Mouse (Mus musculus): ENCODE results near the gene Smad6.

Smad6 gene

GRCm38 (mm10) chr9:63919001-63919555, 102.8 kb downstream of the Smad6 start:
- in situ Hi-C loops (cut with MboI, MseI): loop anchor here (5.0 kb wide), 1 partner anchor 173 kb away; no protein-coding TSS in a partner anchor

GRCm38 (mm10) chr9:63918245-63918644, 103.6 kb downstream of the Smad6 start:
- in situ Hi-C loops (cut with MboI, MseI): loop anchor here (5.0 kb wide), 1 partner anchor 174 kb away; no protein-coding TSS in a partner anchor

GRCm38 (mm10) chr9:63916441-63916840, 105.4 kb downstream of the Smad6 start:
- in situ Hi-C loops (cut with MboI, MseI): loop anchor here (5.0 kb wide), 1 partner anchor 176 kb away; no protein-coding TSS in a partner anchor

DNA sequence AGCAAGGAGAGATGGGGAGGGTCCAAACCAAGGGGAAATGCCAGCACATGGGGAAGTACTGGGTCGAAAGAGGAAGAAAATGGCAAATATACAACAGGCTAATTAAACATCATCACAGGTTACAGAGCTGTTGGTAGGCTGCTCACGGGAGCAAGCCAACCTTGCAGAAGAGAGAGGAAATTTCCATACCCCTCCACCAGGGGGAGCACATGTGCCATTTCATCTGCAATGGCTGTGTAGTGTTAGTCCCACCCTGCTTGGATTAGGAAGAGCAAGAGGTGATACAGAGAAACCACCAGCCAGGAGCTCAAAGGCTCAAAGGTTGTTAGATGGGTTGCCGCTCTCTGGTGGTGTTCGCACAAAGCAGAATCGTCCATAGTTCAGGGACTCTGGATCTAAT, 105.9 kb downstream of the Smad6 start:
- in situ Hi-C loops (cut with MboI, MseI): loop anchor here (5.0 kb wide), 1 partner anchor 176 kb away; no protein-coding TSS in a partner anchor

GRCm38 (mm10) chr9:63914944-63915343, 106.9 kb downstream of the Smad6 start:
- in situ Hi-C loops (cut with MboI, MseI): loop anchor here (5.0 kb wide), 1 partner anchor 177 kb away; no protein-coding TSS in a partner anchor

DNA sequence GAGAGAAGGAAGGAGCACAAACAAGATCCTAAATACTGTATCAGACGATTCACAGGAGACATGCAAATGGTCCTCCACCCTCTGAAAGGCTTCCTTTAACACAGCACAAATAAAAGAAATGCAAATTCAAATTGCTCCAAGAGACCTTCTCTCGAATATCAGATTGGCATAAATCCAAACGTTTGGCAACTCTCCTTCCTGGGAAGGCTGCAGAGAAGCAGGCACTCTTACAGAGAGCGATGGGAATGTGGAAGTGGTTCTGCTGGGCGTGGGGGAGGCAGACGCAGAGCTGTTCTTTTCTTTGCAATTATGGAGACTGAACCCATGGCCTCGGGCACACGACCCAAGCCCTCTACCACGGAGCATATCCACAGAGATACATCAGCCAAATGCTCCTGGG, 109.8 kb downstream of the Smad6 start:
- in situ Hi-C loops (cut with MboI, MseI): no loop called here

GRCm38 (mm10) chr9:63909618-63910017, 112.2 kb downstream of the Smad6 start:
- in situ Hi-C loops (cut with MboI, MseI): no loop called here

GRCm38 (mm10) chr9:63904543-63904942, 117.3 kb downstream of the Smad6 start:
- in situ Hi-C loops (cut with MboI, MseI): no loop called here

Measured in T-helper 17 cell (primary cell).